Mouse (Mus musculus) left cerebral cortex, postnatal 4 days (tissue): Measurements from ENCODE around the gene Bub3. TPM values are rescaled to one million over a fixed set of nuclear protein-coding genes. Genes with fewer than 3 reads are reported as not detected.

Experiments used
- DNase-seq: peaks from one replicate; pipeline ENCODE4 v3.0.0-alpha.2; 2022
- intact Hi-C: fragments of 180-260 bp; cut with DNase I; formaldehyde crosslinking; loops from one replicate; pipeline ENCODE4 v1.15.1; 2025
- total RNA-seq, 2 experiments: library from RNA; stranded (reverse); gene quantifications; 2 replicates each; pipeline ENCODE4 v1.2.3; 2021

Gene Bub3
- total RNA-seq, 2 experiments from 2014 or later: 56.6 to 59.5 TPM

- no peak for DNase-seq
- intact Hi-C loops: loop anchor here (5.0 kb wide), 1 partner anchor 328 kb away; no protein-coding TSS in a partner anchor
Measured at GRCm38 (mm10) chr7:131554341-131555180, 5.5 kb upstream of the Bub3 start.

DNA sequence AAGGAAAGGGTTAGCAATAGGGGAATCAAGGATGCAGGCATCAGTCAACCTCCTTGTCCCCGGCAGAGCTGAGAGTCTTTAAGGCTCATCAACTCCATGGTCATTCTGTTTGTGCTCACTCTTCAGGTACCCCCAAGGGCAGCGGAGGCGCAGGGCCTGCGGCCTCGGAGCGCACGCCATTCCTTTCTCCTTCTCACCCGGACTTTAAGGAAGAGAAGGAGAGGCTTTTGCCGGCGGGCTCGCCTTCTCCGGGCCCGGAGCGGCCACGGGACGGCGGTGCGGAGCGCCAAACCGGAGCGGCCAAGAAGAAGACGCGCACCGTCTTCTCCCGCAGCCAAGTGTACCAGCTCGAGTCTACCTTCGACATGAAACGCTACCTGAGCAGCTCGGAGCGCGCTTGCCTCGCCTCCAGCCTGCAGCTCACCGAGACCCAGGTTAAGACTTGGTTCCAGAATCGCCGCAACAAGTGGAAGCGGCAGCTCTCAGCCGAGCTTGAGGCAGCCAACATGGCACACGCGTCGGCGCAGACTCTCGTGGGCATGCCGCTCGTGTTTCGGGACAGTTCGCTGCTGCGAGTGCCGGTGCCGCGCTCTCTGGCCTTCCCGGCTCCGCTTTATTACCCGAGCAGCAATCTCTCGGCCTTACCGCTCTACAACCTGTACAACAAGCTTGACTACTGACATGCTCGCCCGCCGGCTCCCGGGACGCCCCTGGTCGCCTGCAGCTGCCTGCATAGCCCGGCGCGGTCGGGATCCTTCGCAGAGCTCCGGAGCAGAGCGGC is 4.5 kb upstream of the Bub3 start:
- DNase-seq: no peak
- intact Hi-C loops: no loop called here

- no peak for DNase-seq
- intact Hi-C loops: no loop called here
Measured at GRCm38 (mm10) chr7:131556116-131556515, 3.9 kb upstream of the Bub3 start.

GRCm38 (mm10) chr7:131556541-131557271 is 3.3 kb upstream of the Bub3 start:
- intact Hi-C loops: no loop called here
- DNase-seq: no peak

GRCm38 (mm10) chr7:131557751-131558150 is 2.3 kb upstream of the Bub3 start:
- intact Hi-C loops: no loop called here

DNA sequence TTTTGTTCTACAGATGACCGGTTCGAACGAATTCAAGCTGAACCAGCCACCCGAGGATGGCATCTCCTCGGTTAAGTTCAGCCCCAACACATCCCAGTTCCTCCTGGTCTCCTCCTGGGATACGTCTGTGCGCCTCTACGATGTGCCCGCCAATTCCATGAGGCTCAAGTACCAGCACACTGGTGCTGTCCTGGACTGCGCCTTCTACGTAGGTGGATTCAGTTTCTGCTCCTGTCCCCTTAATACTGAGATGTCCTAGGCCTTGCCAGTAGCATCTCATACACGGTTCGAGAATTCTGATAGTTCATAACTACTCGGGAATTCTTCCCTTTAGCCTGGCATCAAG is 648 bp downstream of the Bub3 start:
- intact Hi-C loops: loop anchor here (5.0 kb wide), 2 partner anchors 187 to 1913 kb away; no protein-coding TSS in a partner anchor
- DNase-seq: no peak

More at GRCm38 (mm10) chr7:131557751-131558150, 2.3 kb upstream of the Bub3 start:
- no peak for DNase-seq

DNA sequence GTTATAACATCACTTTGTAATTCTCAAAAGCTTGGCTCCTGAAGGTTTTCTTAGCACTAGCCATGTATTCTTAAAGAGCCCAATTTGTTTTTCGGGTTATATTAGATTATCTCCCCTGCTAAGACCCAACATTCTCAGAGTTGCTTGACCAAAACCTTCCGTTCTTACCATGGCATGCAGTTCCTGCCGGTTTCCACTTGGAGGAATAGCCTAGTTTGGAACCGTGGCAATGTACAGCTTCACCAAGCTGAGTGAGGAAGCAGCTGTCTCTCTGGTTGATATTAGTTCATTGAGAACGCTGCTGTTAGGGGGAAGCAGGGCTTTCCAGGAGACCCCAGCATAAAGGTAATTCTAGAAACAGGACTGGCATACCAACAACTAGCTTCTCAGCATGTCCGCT is 15.2 kb downstream of the Bub3 start:
- no peak for DNase-seq
- intact Hi-C loops: no loop called here

- intact Hi-C loops: no loop called here
- DNase-seq: no peak
Measured at GRCm38 (mm10) chr7:131582178-131582577, 22.2 kb downstream of the Bub3 start.

- no peak for DNase-seq
- intact Hi-C loops: no loop called here
Measured at GRCm38 (mm10) chr7:131585551-131585950, 25.5 kb downstream of the Bub3 start.

GRCm38 (mm10) chr7:131597779-131598482 is 37.9 kb downstream of the Bub3 start:
- intact Hi-C loops: no loop called here
- peak; percentile 42 for DNase-seq

DNA sequence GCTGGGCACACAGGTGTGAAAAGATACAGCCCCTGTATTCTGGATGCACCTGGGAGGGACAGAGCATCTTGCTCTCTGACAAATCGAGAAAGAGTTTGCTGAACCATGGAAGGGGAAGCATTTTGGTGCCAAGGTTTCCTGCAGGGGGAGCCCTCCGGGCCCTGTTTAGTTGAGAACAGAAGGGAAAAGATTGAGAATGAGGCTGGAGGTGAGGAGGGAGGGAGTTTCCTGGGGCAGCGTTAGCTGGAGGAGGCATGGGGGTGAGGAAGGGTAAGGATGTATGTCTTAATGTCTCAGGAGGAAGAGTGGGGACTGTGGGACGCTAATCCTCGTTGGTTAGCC is 38.4 kb downstream of the Bub3 start:
- DNase-seq: peak; percentile 64
- intact Hi-C loops: no loop called here

DNA sequence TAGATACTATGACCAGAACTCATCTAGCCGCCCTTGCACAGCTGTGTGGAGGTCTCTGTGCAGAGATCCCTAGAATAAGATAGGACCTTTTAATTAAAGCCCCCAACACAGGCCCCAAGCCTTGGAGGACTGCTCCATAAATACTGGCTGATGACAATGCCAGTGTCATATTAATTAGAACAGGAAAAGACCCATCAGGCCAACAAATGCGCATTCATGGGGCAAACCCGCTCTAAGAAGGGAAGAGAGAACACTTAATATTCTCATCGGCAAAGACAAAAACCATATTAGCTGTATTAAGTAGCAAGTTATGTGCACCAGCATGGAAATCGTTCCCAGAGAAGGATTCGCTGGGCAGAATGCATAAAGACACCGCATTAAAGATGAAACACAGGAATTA is 42.1 kb downstream of the Bub3 start:
- no peak for DNase-seq
- intact Hi-C loops: no loop called here

GRCm38 (mm10) chr7:131603186-131603585 is 43.2 kb downstream of the Bub3 start:
- intact Hi-C loops: no loop called here
- DNase-seq: no peak

- intact Hi-C loops: no loop called here
- peak; percentile 23 for DNase-seq
Measured at GRCm38 (mm10) chr7:131604946-131605345, 44.9 kb downstream of the Bub3 start.

DNA sequence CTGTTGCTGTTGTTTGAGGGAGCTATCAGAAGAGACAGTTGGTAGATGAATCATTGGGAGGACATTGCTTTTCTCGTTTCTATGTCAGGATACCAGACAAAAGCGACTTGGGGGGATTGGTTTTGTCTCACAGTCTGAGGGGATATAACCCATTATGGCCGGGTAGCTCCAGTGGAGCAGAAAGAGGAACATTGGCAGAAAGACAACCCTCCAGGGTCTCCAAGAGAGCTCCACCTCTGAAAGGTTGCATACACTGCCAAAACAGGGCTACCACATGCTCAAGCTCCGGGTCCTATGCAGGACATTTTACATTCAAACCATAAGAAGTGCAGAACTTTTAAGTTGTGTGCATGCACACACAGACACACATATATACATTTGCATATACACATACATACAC is 45.5 kb downstream of the Bub3 start:
- intact Hi-C loops: no loop called here

DNA sequence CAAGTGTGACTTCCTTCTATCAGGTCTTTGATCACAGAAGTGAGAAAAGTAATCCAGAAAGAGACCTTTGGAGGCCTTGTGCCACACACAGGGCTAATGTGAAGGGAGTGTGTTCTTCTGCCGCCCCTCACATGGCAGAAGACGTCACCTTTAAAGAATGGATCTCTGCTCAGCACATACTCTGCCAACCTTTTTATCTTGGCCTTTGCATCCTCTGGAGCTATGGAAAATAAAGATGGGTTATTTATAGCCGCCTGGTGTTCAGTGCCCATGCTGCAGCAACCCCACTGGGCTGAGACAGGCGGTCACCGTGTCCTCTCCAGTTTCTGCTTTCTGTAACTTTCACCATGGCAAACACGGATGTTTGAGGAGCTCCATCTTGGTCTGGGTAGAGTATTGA is 48.0 kb downstream of the Bub3 start:
- no peak for DNase-seq
- intact Hi-C loops: no loop called here

More for the DNA sequence above, 45.5 kb downstream of the Bub3 start:
- peak; percentile 32 for DNase-seq

DNA sequence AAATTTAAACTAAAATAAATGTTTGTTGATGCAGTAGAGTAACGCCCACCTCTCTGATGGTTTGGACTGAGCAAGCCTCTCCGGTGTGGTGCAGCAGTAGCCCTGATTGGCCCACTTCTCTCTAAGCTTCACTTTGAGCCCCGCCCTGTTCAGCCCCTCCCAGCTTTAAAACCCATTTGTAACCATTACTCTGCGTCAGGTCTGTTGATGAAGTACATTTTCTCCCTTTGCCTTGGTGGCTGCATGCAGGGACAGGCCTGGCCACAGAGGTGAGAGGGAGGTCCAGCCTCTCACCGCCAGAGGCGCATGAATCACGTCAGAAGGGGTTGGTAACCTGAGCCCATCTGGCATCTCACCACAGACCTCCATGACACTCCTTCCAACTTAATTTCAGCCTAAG is 49.7 kb downstream of the Bub3 start:
- intact Hi-C loops: no loop called here
- no peak for DNase-seq
